Mouse (Mus musculus) frontal cortex, adult (tissue): ENCODE data around the gene Cers5.
A peak's percentile ranks its signal among the peaks of the same experiment; 100 is the strongest.
"Not testable (repeated sequence)": the region's sequence is repeated elsewhere in the genome, so short reads cannot be mapped to it uniquely, and the experiment has no call there.

ENCODE experiments used
- ATAC-seq: cut with Nextera tagmentation; 2 replicates; pipeline ENCODE4 v1.9.2; 2017; ENCODE audit warnings: mild to moderate bottlenecking, moderate library complexity, mixed read lengths; ENCODE audit not compliant: low TSS enrichment

Cers5 gene

GRCm38 (mm10) chr15:99790464-99790863, 17.8 kb upstream of the Cers5 start:
- peak; percentile 91 for ATAC-seq

- peak; percentile 47; the same call in 1 of the 2 replicates for ATAC-seq
Measured at GRCm38 (mm10) chr15:99787625-99788120, 15.0 kb upstream of the Cers5 start.

GRCm38 (mm10) chr15:99778677-99779335, 6.1 kb upstream of the Cers5 start:
- ATAC-seq, result no peak

GRCm38 (mm10) chr15:99778148-99778547, 5.5 kb upstream of the Cers5 start:
- no peak for ATAC-seq

GRCm38 (mm10) chr15:99772925-99773324, 240 bp upstream of the Cers5 start:
- no peak for ATAC-seq

GRCm38 (mm10) chr15:99772277-99772880, 306 bp downstream of the Cers5 start:
- ATAC-seq, result peak; percentile 92

GRCm38 (mm10) chr15:99771601-99772276, 946 bp downstream of the Cers5 start:
- peak; percentile 70 for ATAC-seq

- no peak for ATAC-seq
Measured at GRCm38 (mm10) chr15:99771004-99771500, 1.6 kb downstream of the Cers5 start.

GRCm38 (mm10) chr15:99768761-99769160, 3.9 kb downstream of the Cers5 start:
- no peak for ATAC-seq

- no peak for ATAC-seq
Measured at GRCm38 (mm10) chr15:99767467-99767866, 5.2 kb downstream of the Cers5 start.

GRCm38 (mm10) chr15:99754204-99754603, 18.5 kb downstream of the Cers5 start:
- ATAC-seq, result no peak; the same call in 1 of the 2 replicates

GRCm38 (mm10) chr15:99740229-99740628, 32.5 kb downstream of the Cers5 start:
- ATAC-seq, result no peak

GRCm38 (mm10) chr15:99736675-99737074, 36.0 kb downstream of the Cers5 start:
- peak; percentile 79; the same call in 1 of the 2 replicates for ATAC-seq

- no peak for ATAC-seq
Measured at GRCm38 (mm10) chr15:99735631-99736030, 37.1 kb downstream of the Cers5 start.

- ATAC-seq, result no peak
Measured at GRCm38 (mm10) chr15:99733186-99733585, 39.5 kb downstream of the Cers5 start.

- ATAC-seq, result no peak
Measured at GRCm38 (mm10) chr15:99731678-99732077, 41.0 kb downstream of the Cers5 start.

GRCm38 (mm10) chr15:99731167-99731566, 41.5 kb downstream of the Cers5 start:
- no peak for ATAC-seq

- ATAC-seq, result no peak
Measured at GRCm38 (mm10) chr15:99729056-99729783, 43.5 kb downstream of the Cers5 start.

- no peak for ATAC-seq
Measured at GRCm38 (mm10) chr15:99728211-99728610, 44.5 kb downstream of the Cers5 start.

- ATAC-seq, result no peak
Measured at GRCm38 (mm10) chr15:99727525-99727924, 45.2 kb downstream of the Cers5 start.

- not testable (repeated sequence) for ATAC-seq
Measured at GRCm38 (mm10) chr15:99727039-99727438, 45.6 kb downstream of the Cers5 start.

GRCm38 (mm10) chr15:99726549-99726948, 46.1 kb downstream of the Cers5 start:
- no peak for ATAC-seq
